Mouse (Mus musculus) hindbrain, embryonic 11.5 days (tissue): Measurements from ENCODE around the gene Ctsf. TPM values are rescaled to one million over a fixed set of nuclear protein-coding genes. Genes with fewer than 3 reads are reported as not detected.

Experiments used
- ATAC-seq: fragments of 200-750 bp; cut with Nextera tagmentation; 2 replicates; pipeline ENCODE4 v1.8.0; 2017; ENCODE audit warnings: mild to moderate bottlenecking, moderate TSS enrichment, moderate library complexity; ENCODE audit not compliant: low FRiP score
- DNase-seq: peaks from one replicate; pipeline ENCODE4 v3.0.0-alpha.2; 2015; ENCODE audit warnings: low spot score
- H3K27ac ChIP-seq: fragments of 300-500 bp; sonication (generic); 2 replicates; pipeline ENCODE4 v1.5.1; 2014; ENCODE audit warnings: mild to moderate bottlenecking, low read depth, low read length
- H3K27me3 ChIP-seq: fragments of 300-500 bp; sonication (generic); 2 replicates; pipeline ENCODE4 v1.6.1; 2014; ENCODE audit warnings: mild to moderate bottlenecking, low read length, moderate library complexity, mixed read lengths; ENCODE audit not compliant: control insufficient read depth, insufficient read depth
- H3K36me3 ChIP-seq: fragments of 300-500 bp; sonication (generic); 2 replicates; pipeline ENCODE4 v1.6.1; 2014; ENCODE audit warnings: mild to moderate bottlenecking, low read length, moderate library complexity, mixed read lengths; ENCODE audit not compliant: control insufficient read depth, insufficient read depth
- H3K4me1 ChIP-seq: fragments of 300-500 bp; sonication (generic); replicated peaks from 2 replicates; pipeline ENCODE4 v1.6.1; 2014; ENCODE audit warnings: low read length, mixed read lengths; ENCODE audit not compliant: control insufficient read depth, insufficient read depth
- H3K4me2 ChIP-seq: fragments of 300-500 bp; sonication (generic); replicated peaks from 2 replicates; pipeline ENCODE4 v1.6.1; 2014; ENCODE audit warnings: mild to moderate bottlenecking, low read depth, low read length
- H3K4me3 ChIP-seq: fragments of 300-500 bp; sonication (generic); 2 replicates; pipeline ENCODE4 v1.5.1; 2014; ENCODE audit warnings: low read depth, low read length
- H3K9ac ChIP-seq: fragments of 300-500 bp; sonication (generic); 2 replicates; pipeline ENCODE4 v1.6.1; 2014; ENCODE audit warnings: low read depth, low read length
- H3K9me3 ChIP-seq: fragments of 300-500 bp; sonication (generic); 2 replicates; pipeline ENCODE4 v1.6.1; 2016; ENCODE audit warnings: low read length; ENCODE audit not compliant: control insufficient read depth
- WGBS: fragments of 180-500 bp; shearing (Covaris S2); extraction: QIAGEN DNeasy Blood & Tissue Kit; methylation state at CpG from one replicate; pipeline ENCODE4 v1.1.7; 2014; 5-methylcytosine and 5-hydroxymethylcytosine counted together
- polyA plus RNA-seq: library from polyadenylated mRNA; unstranded; fragments of >200 nt; fragmentation: Nextera tagmentation; extraction: Ambion mirVana; gene quantifications from 2 replicates; pipeline ENCODE4 v1.2.1, GENCODE M21; 2014

Ctsf gene
- polyA plus RNA-seq, 1 experiment from 2014 or later = 38.5 TPM

GRCm38 (mm10) chr19:4909376-4909775 is 54.4 kb downstream of the Ctsf start:
- H3K4me3 ChIP-seq = no peak overlapping the region
- peaks cover 14% of the 10 kb centered on the region for H3K36me3 ChIP-seq
- no peak for DNase-seq
- H3K27me3 ChIP-seq = no peaks in the 10 kb centered on the region
- H3K4me1 ChIP-seq = peaks cover 2% of the 10 kb centered on the region; the same call in 1 of the 2 replicates
- H3K9ac ChIP-seq = no peak overlapping the region
- no peak for ATAC-seq
- H3K9me3 ChIP-seq = no peaks in the 10 kb centered on the region
- H3K4me2 ChIP-seq = no peak overlapping the region
- no peak overlapping the region for H3K27ac ChIP-seq
- 91% methylated on average over 7 of the region's 7 CpGs for WGBS

Other genes with a start within 250 kb of the Ctsf start
- 7.7 and 9.0 TPM in 2 replicates for gene Lrfn4, start 239.5 kb upstream of the Ctsf start, polyA plus RNA-seq
- gene Rce1, start 229.5 kb upstream of the Ctsf start, polyA plus RNA-seq = 59.8 and 64.4 TPM in 2 replicates
- 2.7 and 4.9 TPM in 2 replicates for gene Gm960, start 156.5 kb upstream of the Ctsf start, polyA plus RNA-seq
- 17.4 and 18.7 TPM in 2 replicates for gene Sptbn2, start 144.0 kb upstream of the Ctsf start, polyA plus RNA-seq
- gene Rbm4b, start 98.6 kb upstream of the Ctsf start, polyA plus RNA-seq = 146 and 154 TPM in 2 replicates
- 107 and 117 TPM in 2 replicates for gene Rbm4, start 61.2 kb upstream of the Ctsf start, polyA plus RNA-seq
- 22.4 and 37.1 TPM in 2 replicates for gene Gm21992, start 43.5 kb upstream of the Ctsf start, polyA plus RNA-seq
- gene Rbm14, start 43.5 kb upstream of the Ctsf start, polyA plus RNA-seq = 92.9 and 98.4 TPM in 2 replicates
- 39.1 and 43.7 TPM in 2 replicates for gene Ccs, start 15.8 kb upstream of the Ctsf start, polyA plus RNA-seq
- 0.33 and 0.34 TPM in 2 replicates for gene Ccdc87, start 15.8 kb upstream of the Ctsf start, polyA plus RNA-seq
- gene Actn3, start 22.8 kb downstream of the Ctsf start, polyA plus RNA-seq = 1.4 and 3.2 TPM in 2 replicates
- 14.1 and 16.3 TPM in 2 replicates for gene Zdhhc24, start 23.5 kb downstream of the Ctsf start, polyA plus RNA-seq
- 8.1 and 11.6 TPM in 2 replicates for gene Bbs1, start 51.5 kb downstream of the Ctsf start, polyA plus RNA-seq
- gene Dpp3, start 73.2 kb downstream of the Ctsf start, polyA plus RNA-seq = 125 and 155 TPM in 2 replicates
- 1.7 and 3.0 TPM in 2 replicates for gene Peli3, start 88.0 kb downstream of the Ctsf start, polyA plus RNA-seq
- gene Mrpl11, start 107.0 kb downstream of the Ctsf start, polyA plus RNA-seq = 153 and 158 TPM in 2 replicates
- gene Npas4, start 135.2 kb downstream of the Ctsf start, polyA plus RNA-seq = 0.06 and 0.07 TPM in 2 replicates
- gene Slc29a2, start 168.7 kb downstream of the Ctsf start, polyA plus RNA-seq = 3.8 and 4.1 TPM in 2 replicates
- 35.4 and 45.2 TPM in 2 replicates for gene B4gat1, start 183.7 kb downstream of the Ctsf start, polyA plus RNA-seq
- gene AC124502.3, start 183.8 kb downstream of the Ctsf start, polyA plus RNA-seq = 0.73 and 2.3 TPM in 2 replicates
- 62.0 and 66.1 TPM in 2 replicates for gene Brms1, start 186.2 kb downstream of the Ctsf start, polyA plus RNA-seq
- 0.80 and 1.7 TPM in 2 replicates for gene Rin1, start 195.4 kb downstream of the Ctsf start, polyA plus RNA-seq
- 26.8 and 27.9 TPM in 2 replicates for gene Cd248, start 212.9 kb downstream of the Ctsf start, polyA plus RNA-seq
- gene Tmem151a, start 230.4 kb downstream of the Ctsf start, polyA plus RNA-seq = 1.6 and 1.8 TPM in 2 replicates
- 75.6 and 81.3 TPM in 2 replicates for gene Yif1a, start 233.4 kb downstream of the Ctsf start, polyA plus RNA-seq
- 126 and 128 TPM in 2 replicates for gene Cnih2, start 243.4 kb downstream of the Ctsf start, polyA plus RNA-seq